Mouse (Mus musculus) heart, embryonic 14.5 days (tissue): ENCODE data around the gene Mrtfb. TPM values are rescaled to one million over a fixed set of nuclear protein-coding genes. Genes with fewer than 3 reads are reported as not detected.
A peak's percentile ranks its signal among the peaks of the same experiment; 100 is the strongest.
"Not testable (repeated sequence)": the region's sequence is repeated elsewhere in the genome, so short reads cannot be mapped to it uniquely, and the experiment has no call there.

Experiments
- ATAC-seq: fragments of 200-750 bp; cut with Nextera tagmentation; 2 replicates; pipeline ENCODE4 v1.8.0; 2017; ENCODE audit warnings: low read depth, moderate TSS enrichment; ENCODE audit not compliant: insufficient number of reproducible peaks, insufficient read depth, low FRiP score
- H3K27ac ChIP-seq, 2 experiments: fragments of 200-500 bp in 1 of 2; fragments of 300-500 bp in 1 of 2; sonication (generic) in 1 of 2; replicated peaks in 1 of 2; 2 replicates each; pipeline ENCODE4 v1.5.1; 2012 to 2014; ENCODE audit warnings: low read depth in 2 of 2, low read length in 2 of 2, control low read depth in 1 of 2, mild to moderate bottlenecking in 1 of 2, mixed read lengths in 1 of 2; ENCODE audit not compliant: control insufficient read depth in 1 of 2, insufficient read depth in 1 of 2
- H3K27me3 ChIP-seq: fragments of 300-500 bp; sonication (generic); 2 replicates; pipeline ENCODE4 v1.6.1; 2014; ENCODE audit warnings: mild to moderate bottlenecking, low read length, control low read depth; ENCODE audit not compliant: control insufficient read depth, insufficient read depth
- H3K36me3 ChIP-seq: fragments of 300-500 bp; sonication (generic); 2 replicates; pipeline ENCODE4 v1.6.1; 2014; ENCODE audit warnings: mild to moderate bottlenecking, control low read depth, low read length, mixed read lengths; ENCODE audit not compliant: control insufficient read depth, insufficient read depth
- H3K4me1 ChIP-seq, 2 experiments: fragments of 200-500 bp in 1 of 2; fragments of 300-500 bp in 1 of 2; sonication (generic) in 1 of 2; 2 replicates each; pipeline ENCODE4 v1.6.1; 2012 to 2014; ENCODE audit warnings: low read length in 2 of 2, control low read depth in 1 of 2, mixed read lengths in 1 of 2; ENCODE audit not compliant: control insufficient read depth in 2 of 2, insufficient read depth in 2 of 2
- H3K4me2 ChIP-seq: fragments of 300-500 bp; sonication (generic); 2 replicates; pipeline ENCODE4 v1.6.1; 2014; ENCODE audit warnings: mild to moderate bottlenecking, low read length
- H3K4me3 ChIP-seq, 2 experiments: fragments of 200-500 bp in 1 of 2; fragments of 300-500 bp in 1 of 2; sonication (generic) in 1 of 2; 2 replicates each; pipeline ENCODE4 v1.5.1; 2012 to 2014; ENCODE audit warnings: low read length in 2 of 2, mild to moderate bottlenecking in 2 of 2, control low read depth in 1 of 2, low read depth in 1 of 2, moderate library complexity in 1 of 2; ENCODE audit not compliant: control insufficient read depth in 1 of 2, insufficient read depth in 1 of 2
- H3K9ac ChIP-seq: fragments of 300-500 bp; sonication (generic); 2 replicates; pipeline ENCODE4 v1.6.1; 2014; ENCODE audit warnings: mild to moderate bottlenecking, low read length
- H3K9me3 ChIP-seq: fragments of 300-500 bp; sonication (generic); 2 replicates; pipeline ENCODE4 v1.6.1; 2016; ENCODE audit warnings: low read length, control low read depth; ENCODE audit not compliant: control insufficient read depth
- WGBS: fragments of 180-500 bp; shearing (Covaris S2); extraction: QIAGEN DNeasy Blood & Tissue Kit; methylation state at CpG from one replicate; pipeline ENCODE4 v1.1.7; 2014; 5-methylcytosine and 5-hydroxymethylcytosine counted together
- polyA plus RNA-seq: library from polyadenylated mRNA; unstranded; fragments of >200 nt; fragmentation: Nextera tagmentation; extraction: Ambion mirVana; gene quantifications from 2 replicates; pipeline ENCODE4 v1.2.1, GENCODE M21; 2014

The Mrtfb gene
- polyA plus RNA-seq, 1 experiment from 2014 or later, result 20.9 TPM

DNA sequence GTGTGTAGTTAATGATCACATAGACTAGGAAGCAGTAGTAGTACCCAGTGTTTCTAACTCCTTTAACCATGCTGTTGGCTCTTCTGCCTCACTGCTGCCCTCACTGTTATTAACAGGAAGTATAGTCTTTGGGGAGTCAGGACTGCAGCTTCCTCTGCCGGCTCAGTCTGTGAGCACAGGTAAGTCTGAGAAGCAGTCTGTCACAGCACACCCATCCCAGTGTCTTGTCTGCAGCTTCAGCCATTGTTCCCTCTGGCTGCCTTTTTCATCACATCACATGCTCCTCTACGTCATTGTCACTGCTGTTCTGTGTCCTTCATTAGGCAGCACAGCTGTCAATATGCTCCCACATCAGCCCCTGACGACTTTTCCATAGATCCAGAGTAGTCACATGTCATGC lies 75.6 kb downstream of the Mrtfb start:
- Histone ChIP-seq H3K27me3 (no peaks in the 10 kb centered on the region), H3K4me3 (no peak overlapping the region), H3K4me1 (peaks cover 8 to 19% of the 10 kb centered on the region in 2 experiments), H3K27ac (no peak overlapping the region), H3K36me3 (0 out of 2 replicates have a peak, but pooled peaks cover 8% of the 10 kb centered on the region), H3K9ac (no peak overlapping the region), H3K4me2 (no peak overlapping the region), H3K9me3 (no peaks in the 10 kb centered on the region)
- no peak for ATAC-seq
- 45% methylated on average over 3 of the region's 3 CpGs for WGBS

GRCm38 (mm10) chr16:13332536-13332935 lies 76.3 kb downstream of the Mrtfb start:
- WGBS, result 72% methylated on average over 2 of the region's 2 CpGs
- H3K4me1 ChIP-seq, result peaks cover 10 to 23% of the 10 kb centered on the region in 2 experiments

DNA sequence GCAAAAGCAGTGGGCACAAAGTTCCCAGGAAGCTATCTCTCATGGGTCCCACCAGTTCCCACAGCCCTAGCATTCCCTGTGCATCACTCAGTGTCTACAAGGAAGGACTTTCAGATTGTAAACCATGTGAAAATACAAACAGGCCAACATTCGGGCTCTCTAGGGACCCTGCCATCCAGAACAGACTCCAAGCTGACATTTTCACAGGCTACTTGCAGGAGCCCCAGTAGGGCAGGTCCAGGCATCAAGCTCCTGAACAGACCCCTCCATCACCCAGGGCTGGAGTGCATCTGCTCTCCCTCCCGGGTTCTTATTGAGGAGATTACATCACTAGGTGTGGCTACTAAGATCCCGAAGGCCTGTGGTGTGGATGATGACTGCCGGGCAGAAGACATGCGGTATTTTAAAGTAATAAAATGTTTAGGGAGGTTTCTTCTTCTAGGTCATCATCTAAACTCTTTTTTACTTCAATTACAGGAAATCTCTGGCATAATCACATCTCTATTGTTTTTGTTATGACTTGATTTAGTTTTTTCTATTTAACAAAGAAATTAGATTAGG lies 77.6 kb downstream of the Mrtfb start:
- Histone ChIP-seq H3K4me3 (no peak overlapping the region), H3K9me3 (no peaks in the 10 kb centered on the region), H3K4me2 (no peak overlapping the region), H3K27me3 (no peaks in the 10 kb centered on the region), H3K27ac (no peak overlapping the region), H3K9ac (no peak overlapping the region), H3K36me3 (no peaks in the 10 kb centered on the region), H3K4me1 (peaks cover 10 to 23% of the 10 kb centered on the region in 2 experiments)
- ATAC-seq, result no peak
- 62% methylated on average over 5 of the region's 5 CpGs for WGBS

More at GRCm38 (mm10) chr16:13332536-13332935, 76.3 kb downstream of the Mrtfb start:
- no peaks in the 10 kb centered on the region for H3K9me3 ChIP-seq
- H3K27ac ChIP-seq, result no peak overlapping the region
- no peak overlapping the region for H3K4me3 ChIP-seq
- ATAC-seq, result no peak
- 0 out of 2 replicates have a peak, but pooled peaks cover 5% of the 10 kb centered on the region for H3K36me3 ChIP-seq
- no peaks in the 10 kb centered on the region for H3K27me3 ChIP-seq
- H3K4me2 ChIP-seq, result no peak overlapping the region
- no peak overlapping the region for H3K9ac ChIP-seq

- Histone ChIP-seq H3K4me1 (peaks cover 2 to 9% of the 10 kb centered on the region in 2 experiments; a peak in 3 of 4 replicates), H3K27me3 (no peaks in the 10 kb centered on the region), H3K36me3 (no peaks in the 10 kb centered on the region), H3K4me3 (no peak overlapping the region), H3K9ac (no peak overlapping the region), H3K4me2 (no peak overlapping the region), H3K27ac (no peak overlapping the region), H3K9me3 (no peaks in the 10 kb centered on the region)
- ATAC-seq, result peak; percentile 72
- WGBS, result 28% methylated on average over 5 of the region's 5 CpGs
Measured at GRCm38 (mm10) chr16:13336503-13337230, 80.4 kb downstream of the Mrtfb start.

DNA sequence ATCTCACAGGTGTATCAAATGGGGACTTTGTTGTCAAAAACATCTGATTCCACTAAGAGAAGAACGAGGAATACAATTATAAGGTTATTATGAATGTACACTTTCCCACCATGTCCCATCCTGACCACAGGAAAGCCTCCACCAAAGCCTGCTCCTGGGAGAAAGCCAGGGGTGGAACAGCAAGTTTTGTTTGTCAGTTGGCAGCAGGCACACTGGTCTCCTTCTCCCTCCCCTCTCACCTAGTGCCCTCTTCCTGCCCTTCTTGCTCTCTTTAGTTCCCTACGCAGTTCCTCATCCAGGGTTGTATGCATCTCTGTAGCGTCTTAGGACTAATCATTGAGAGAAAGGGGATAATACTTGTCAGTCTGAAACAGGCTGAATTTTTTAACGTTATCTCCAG lies 81.8 kb downstream of the Mrtfb start:
- Histone ChIP-seq H3K4me3 (no peak overlapping the region), H3K9ac (no peak overlapping the region), H3K27ac (no peak overlapping the region), H3K9me3 (no peaks in the 10 kb centered on the region), H3K27me3 (no peaks in the 10 kb centered on the region), H3K4me2 (no peak overlapping the region), H3K4me1 (peaks cover 2 to 9% of the 10 kb centered on the region in 2 experiments; a peak in 3 of 4 replicates), H3K36me3 (no peaks in the 10 kb centered on the region)
- WGBS, result 80% methylated on average over 4 of the region's 4 CpGs
- ATAC-seq, result no peak

DNA sequence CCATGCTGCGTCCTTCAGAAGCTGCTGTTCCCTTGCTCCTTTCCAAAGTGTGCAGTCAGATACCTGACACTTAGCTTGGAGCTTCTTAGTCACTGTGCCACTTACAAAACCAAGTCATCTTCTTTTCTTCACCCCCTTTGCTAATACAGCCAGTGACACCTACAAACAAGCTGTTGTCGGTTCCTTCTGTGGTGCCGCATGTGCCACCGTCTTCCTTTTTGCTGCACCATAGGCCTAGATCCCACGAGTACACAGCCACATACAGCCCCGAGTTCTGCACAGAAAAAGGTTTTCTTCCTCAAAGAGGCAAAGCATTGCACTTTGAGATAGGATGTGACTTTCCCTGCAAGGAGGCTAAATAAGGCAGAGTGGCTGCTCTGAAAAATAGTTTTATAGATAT lies 83.2 kb downstream of the Mrtfb start:
- Histone ChIP-seq H3K4me1 (peaks cover 2 to 9% of the 10 kb centered on the region in 2 experiments; a peak in 3 of 4 replicates), H3K9me3 (no peaks in the 10 kb centered on the region), H3K27ac (no peak overlapping the region), H3K27me3 (no peaks in the 10 kb centered on the region), H3K36me3 (no peaks in the 10 kb centered on the region), H3K4me2 (no peak overlapping the region), H3K9ac (no peak overlapping the region), H3K4me3 (no peak overlapping the region)
- 88% methylated on average over 6 of the region's 6 CpGs for whole genome bisulfite sequencing
- ATAC-seq, result no peak

DNA sequence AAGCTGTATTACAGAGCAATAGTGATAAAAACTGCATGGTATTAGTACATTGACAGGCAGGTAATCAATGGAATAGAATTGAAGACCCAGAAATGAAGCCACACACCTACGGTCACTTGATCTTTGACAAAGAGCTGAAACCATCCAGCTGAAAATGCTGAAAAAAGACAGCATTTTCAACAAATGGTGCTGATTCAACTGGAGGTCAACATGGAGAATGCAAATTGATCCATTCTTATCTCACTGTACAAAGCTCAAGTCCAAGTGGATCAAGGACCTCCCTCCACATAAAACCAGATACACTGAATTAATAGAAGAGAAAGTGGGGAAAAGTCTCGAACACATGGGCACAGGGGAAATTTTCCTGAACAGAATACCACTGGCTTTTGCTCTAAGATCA lies 89.5 kb downstream of the Mrtfb start:
- not testable (repeated sequence) for H3K9ac ChIP-seq, ATAC-seq, H3K27me3 ChIP-seq, H3K4me1 ChIP-seq, H3K4me2 ChIP-seq, H3K36me3 ChIP-seq, H3K4me3 ChIP-seq, H3K27ac ChIP-seq, H3K9me3 ChIP-seq
- WGBS, result 95% methylated on average over 2 of the region's 2 CpGs
